Comparison of ENCODE assay signal across 18 mouse cellular contexts in the genomic region with DNA sequence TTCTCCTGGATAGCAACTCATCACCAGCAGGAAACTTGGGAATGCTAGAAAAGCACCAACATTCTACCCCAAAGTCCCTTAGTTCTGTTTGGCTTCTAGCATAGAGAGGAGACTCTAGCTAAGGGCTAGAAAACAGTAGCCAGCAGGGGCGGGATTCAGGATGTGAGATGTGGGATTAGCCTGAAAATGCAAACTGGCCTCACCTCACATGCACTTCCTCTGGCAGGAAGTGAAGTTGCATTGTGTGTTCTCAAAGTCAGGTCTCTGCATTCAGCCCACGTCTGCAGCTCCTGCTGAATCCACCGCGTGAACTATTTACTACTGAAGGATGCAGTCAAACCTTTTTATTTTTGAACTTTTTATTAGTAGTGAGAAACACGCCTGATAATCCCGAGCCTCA.
A peak's percentile ranks its signal among the peaks of the same experiment; 100 is the strongest.
DNase-seq lines count a peak whose midpoint lies in the region; ATAC-seq and TF ChIP-seq lines count a peak whose summit lies in the region.
"Had no signal": no experiment of that assay in that cellular context is flagged by ENCODE, and none has a peak within 500 bp of the region (broad histone marks: within the 10 kb centered on the region; RNA-seq: fewer than 3 reads in every experiment).

No protein-coding gene starts in this region.

- H3K4me3 ChIP-seq in lung, embryonic 14.5 days (ENCODE audit: low read depth, low read length): no peak overlapping the region
- no peak overlapping the region for H3K4me3 ChIP-seq in ES-E14 (ENCODE audit: insufficient read depth in 1 of 2, low read depth in 1 of 2, low read length in 2 of 2, poor library complexity in 1 of 2, severe bottlenecking in 1 of 2)
- H3K4me3 ChIP-seq: embryonic facial prominence, embryonic 12.5 days; erythroblast, embryonic 14.5 days; hindbrain, embryonic 12.5 days had no signal

- DNase-seq in lung, embryonic 14.5 days: peak; percentile 15
- no peak for DNase-seq in lung, postnatal 4 days
- no peak for DNase-seq in ES-E14 (ENCODE audit: low read depth, low spot score)
- peak; percentile 39 for DNase-seq in thymus, postnatal 25 days
- no peak for DNase-seq in right cerebral cortex, postnatal 14 days
- DNase-seq: cerebellum, adult 2 months; gastrocnemius, postnatal 14 days; kidney, adult 9 months; layer of hippocampus, postnatal 36 days; retina, postnatal 1 day had no signal

- ATAC-seq in lung, embryonic 14.5 days (ENCODE audit: insufficient read depth): no peak
- peak; percentile 66 to 85 for ATAC-seq in hematopoietic stem cell, adult 5-6 weeks (replicated peaks in 1 of 2; ENCODE audit: insufficient read depth in 1 of 2, low FRiP score in 2 of 2, low TSS enrichment in 1 of 2, low read depth in 1 of 2, poor library complexity in 2 of 2, severe bottlenecking in 2 of 2)
- no peak for ATAC-seq in monocyte, adult 5-6 weeks (replicated peaks; ENCODE audit: insufficient number of reproducible peaks, low FRiP score, low TSS enrichment, poor library complexity, severe bottlenecking)
- ATAC-seq: forebrain, embryonic 14.5 days; midbrain, embryonic 16.5 days had no signal

- no peak overlapping the region for H3K4me2 ChIP-seq in lung, embryonic 14.5 days
- H3K4me2 ChIP-seq: embryonic facial prominence, embryonic 12.5 days; hindbrain, embryonic 12.5 days had no signal

- H3K4me1 ChIP-seq in lung, embryonic 14.5 days (ENCODE audit: insufficient read depth): no peaks in the 10 kb centered on the region
- H3K4me1 ChIP-seq in ES-E14 (ENCODE audit: control insufficient read depth in 2 of 2, insufficient read depth in 2 of 2, low read length in 2 of 2, poor library complexity in 1 of 2): peaks cover 0 to 6% of the 10 kb centered on the region in 2 experiments; a peak in 2 of 4 replicates
- H3K4me1 ChIP-seq: embryonic facial prominence, embryonic 12.5 days; hindbrain, embryonic 12.5 days had no signal

- no peak overlapping the region for H3K9ac ChIP-seq in lung, embryonic 14.5 days
- H3K9ac ChIP-seq in ES-E14 (ENCODE audit: insufficient read depth, low read depth, low read length, poor library complexity, severe bottlenecking): peak overlapping the region; percentile 4; the same call in 1 of the 2 replicates
- H3K9ac ChIP-seq: embryonic facial prominence, embryonic 12.5 days; hindbrain, embryonic 12.5 days; liver, embryonic 14.5 days had no signal

- no peaks in the 10 kb centered on the region for H3K36me3 ChIP-seq in lung, embryonic 14.5 days (ENCODE audit: insufficient read depth)
- peaks cover 2% of the 10 kb centered on the region; the same call in 1 of the 2 replicates for H3K36me3 ChIP-seq in ES-E14 (ENCODE audit: control insufficient read depth, insufficient read depth, low read length, poor library complexity, severe bottlenecking)
- H3K36me3 ChIP-seq: embryonic facial prominence, embryonic 12.5 days; hindbrain, embryonic 12.5 days had no signal

- WGBS in lung, embryonic 14.5 days: 67% methylated on average over 6 of the region's 6 CpGs

- H3K27me3 ChIP-seq in lung, embryonic 14.5 days (ENCODE audit: insufficient read depth, low read length): no peaks in the 10 kb centered on the region
- H3K27me3 ChIP-seq: embryonic facial prominence, embryonic 12.5 days; hindbrain, embryonic 12.5 days had no signal

- no peak for TF ChIP-seq CTCF in lung, embryonic 14.5 days (IDR thresholded peaks at IDR 0.05; ENCODE audit: low read depth)

- no peak overlapping the region for H3K27ac ChIP-seq in lung, embryonic 14.5 days (ENCODE audit: low read depth)
- H3K27ac ChIP-seq in ES-E14 (ENCODE audit: insufficient read depth, low read depth, low read length, poor library complexity, severe bottlenecking): peak overlapping the region; percentile 79
- H3K27ac ChIP-seq: embryonic facial prominence, embryonic 12.5 days; hindbrain, embryonic 12.5 days; liver, embryonic 14.5 days had no signal

- in situ Hi-C loops in ES-E14 (cut with MboI; ENCODE audit: low sequenced_read_pairs in 2 of 2, unreplicated experiment in 2 of 2): no loop called here

- no peaks in the 10 kb centered on the region for H3K9me3 ChIP-seq in lung, embryonic 14.5 days (ENCODE audit: low read depth, low read length)
- H3K9me3 ChIP-seq in ES-E14 (ENCODE audit: control insufficient read depth, insufficient read depth, low read depth, low read length): no peaks in the 10 kb centered on the region
- H3K9me3 ChIP-seq: embryonic facial prominence, embryonic 12.5 days; hindbrain, embryonic 12.5 days had no signal

TF ChIP-seq in ES-E14, 5 proteins besides CTCF, POLR2A, EP300 and RAD21:
- TF ChIP-seq ZNF384 (IDR thresholded peaks at IDR 0.05; ENCODE audit: low read depth, low read length): no peak
- TF ChIP-seq CHD2 (IDR thresholded peaks at IDR 0.05; ENCODE audit: low read depth, low read length): no peak
- TF ChIP-seq ZC3H11A (IDR thresholded peaks at IDR 0.05; ENCODE audit: borderline replicate concordance, low read depth, low read length): no peak
- TF ChIP-seq MAFK (IDR thresholded peaks at IDR 0.05; ENCODE audit: insufficient read depth, low read depth, low read length): no peak
- no peak for TF ChIP-seq HCFC1 (IDR thresholded peaks at IDR 0.05; ENCODE audit: borderline replicate concordance, insufficient read depth, low read length)

Comparison
In these comparisons a context has a peak if more than half of its experiments do, and no peak if none do; other contexts are left out.
1. DNase-seq: peak in lung, embryonic 14.5 days (single experiment) and thymus, postnatal 25 days (single experiment); none in lung, postnatal 4 days (0 of 2), ES-E14 (single experiment) and right cerebral cortex, postnatal 14 days (single experiment).
2. ATAC-seq: peak in hematopoietic stem cell, adult 5-6 weeks (2 of 2); none in lung, embryonic 14.5 days (single experiment) and monocyte, adult 5-6 weeks (single experiment).